Mouse (Mus musculus) cerebellum, adult 9-10 months (tissue): ENCODE data around the gene Dock10.
"Not testable (repeated sequence)": the region's sequence is repeated elsewhere in the genome, so short reads cannot be mapped to it uniquely, and the experiment has no call there.

Source experiments
- DNase-seq: peaks from one replicate; pipeline ENCODE4 v3.0.0; 2022

The Dock10 gene

DNA sequence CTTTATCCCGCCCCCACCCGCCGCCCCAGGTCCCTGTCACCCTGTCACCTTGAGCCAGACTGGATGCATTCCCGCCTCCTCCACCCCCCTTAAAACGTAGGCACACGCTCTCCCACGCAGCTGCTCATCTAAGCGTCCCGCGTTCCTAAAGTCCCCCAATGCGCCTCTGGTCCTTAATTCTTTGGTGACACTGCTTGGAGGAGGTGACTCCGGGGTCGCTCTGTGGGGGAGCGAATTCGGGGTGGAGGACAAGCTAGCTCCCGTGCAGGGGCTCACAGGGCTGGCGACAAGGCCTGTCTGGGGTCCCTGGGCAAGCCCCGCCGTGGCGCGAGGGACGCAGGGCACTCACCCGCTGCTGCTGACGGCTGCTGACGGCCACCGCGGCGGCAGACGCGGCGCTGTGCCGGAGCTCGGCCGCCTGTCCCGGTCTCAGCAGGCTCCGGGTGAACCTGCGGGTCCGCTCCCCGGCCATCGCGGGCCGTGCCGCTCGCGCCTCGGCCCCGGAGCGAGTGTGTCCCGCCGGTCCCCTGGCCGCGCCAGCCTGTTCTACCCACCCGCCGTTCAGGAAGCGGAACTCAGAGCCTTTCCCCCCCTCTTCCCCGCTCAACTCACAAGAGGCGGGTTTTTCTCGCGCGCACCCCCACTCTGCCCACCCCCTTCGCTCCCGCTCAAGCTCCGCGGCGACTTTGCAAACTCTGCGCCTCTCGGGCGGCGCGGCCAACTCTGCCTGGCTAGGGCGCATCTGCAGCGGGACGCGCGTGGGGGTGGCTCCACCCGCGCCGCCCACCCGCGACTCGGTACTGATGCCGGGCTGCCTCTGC lies at the start of gene Dock10:
Gene Dock10 (minus strand): TSS at position 551 of the 821 bp plus-strand sequence.
- no peak for DNase-seq

DNA sequence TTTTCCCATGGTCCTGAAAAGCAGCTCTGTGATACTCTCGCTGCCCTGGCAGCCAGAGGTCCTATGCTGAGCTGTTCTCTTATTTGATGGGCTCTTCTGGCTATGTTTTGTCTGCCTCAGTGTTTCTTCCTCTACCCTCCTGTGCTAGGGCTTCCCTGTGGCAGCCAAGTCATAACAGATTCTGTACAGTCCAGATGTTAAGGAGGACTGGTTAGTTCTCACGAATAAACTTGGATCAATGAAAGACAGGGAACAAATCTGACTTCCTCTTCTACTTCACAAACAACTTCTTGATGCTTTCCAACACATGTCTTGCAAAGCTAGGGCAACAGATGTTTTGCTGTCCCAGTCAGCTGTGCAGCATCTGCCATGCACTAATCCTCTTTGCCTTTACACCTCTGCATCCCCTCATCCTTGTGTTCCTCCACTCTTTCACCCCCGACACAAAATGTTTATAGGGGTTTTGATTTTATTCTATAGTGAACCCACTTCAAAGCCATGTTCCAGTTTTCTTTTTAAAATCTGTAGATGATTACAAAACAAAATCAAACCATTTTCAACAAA lies 48.6 kb upstream of the Dock10 start:
- DNase-seq = no peak

DNA sequence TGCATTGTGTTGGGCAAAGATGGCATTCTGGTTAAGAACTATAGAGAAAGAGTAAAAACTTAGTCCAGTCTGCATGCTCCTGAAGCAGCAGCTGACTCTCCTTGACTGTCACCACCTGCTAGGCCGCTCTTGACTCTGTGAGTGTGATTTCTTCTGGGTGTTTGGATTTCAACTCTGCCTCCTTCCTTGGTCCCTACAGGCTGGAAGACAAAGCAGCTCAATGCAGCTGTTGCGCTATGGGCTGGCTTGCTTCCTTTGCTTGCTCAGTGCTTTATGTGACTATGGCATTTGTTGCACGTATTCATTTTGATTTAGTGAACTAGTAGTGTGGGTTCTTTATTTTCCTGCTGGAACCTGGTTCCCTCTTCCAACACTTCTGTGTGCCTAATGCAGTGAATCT lies 43.7 kb upstream of the Dock10 start:
- DNase-seq = no peak

DNA sequence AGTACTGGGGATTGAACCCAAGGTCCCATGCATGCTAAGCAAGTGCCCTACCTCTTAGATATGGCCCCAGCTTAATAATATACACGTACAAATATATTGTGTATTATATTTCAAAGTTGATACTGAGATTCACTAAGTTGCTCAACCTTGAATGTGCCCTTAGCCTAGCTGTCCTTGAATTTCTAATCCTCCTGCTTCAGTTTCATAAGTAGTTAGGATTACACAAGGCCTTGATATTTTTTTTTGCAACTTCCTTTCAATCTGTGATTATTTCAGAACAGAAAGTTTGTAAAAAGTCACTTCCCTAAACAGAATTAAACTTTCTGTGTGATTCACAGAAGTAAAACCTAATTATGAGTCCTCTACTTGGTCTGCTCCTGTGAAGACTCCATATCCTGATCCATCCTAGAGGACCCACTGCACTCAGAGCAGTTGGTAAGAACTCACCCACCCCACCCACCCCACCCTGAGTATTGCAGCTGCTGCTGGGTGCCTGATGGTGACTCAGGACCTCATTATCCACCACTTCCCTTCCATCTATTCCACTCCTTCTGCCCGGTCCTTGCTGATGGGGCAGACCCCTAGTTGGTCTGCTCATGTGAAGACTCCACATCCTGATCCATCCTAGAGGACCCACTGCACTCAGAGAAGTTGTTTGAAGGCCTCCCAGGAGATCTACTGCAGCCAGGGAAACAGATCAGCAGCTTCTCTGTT lies 26.9 kb upstream of the Dock10 start:
- no peak for DNase-seq

DNA sequence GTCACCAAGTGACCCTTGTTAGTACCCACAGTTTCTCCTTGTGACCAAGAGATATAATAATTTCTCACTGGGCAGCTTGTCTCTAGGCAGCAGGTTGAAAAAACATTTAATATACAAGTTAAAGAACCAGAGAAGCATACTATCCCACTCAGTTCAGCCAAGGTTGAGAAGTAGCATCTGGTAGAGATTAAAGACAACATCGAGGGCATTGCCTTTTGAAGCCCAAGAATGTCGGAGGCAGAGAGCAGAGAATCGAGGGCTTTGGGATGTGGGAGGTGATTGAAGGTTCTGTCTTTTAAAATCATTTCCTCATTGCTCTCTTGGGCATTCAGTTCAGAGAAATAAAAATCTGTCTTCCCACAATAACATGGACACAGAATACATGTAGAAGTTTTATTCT lies 25.8 kb upstream of the Dock10 start:
- DNase-seq = no peak

DNA sequence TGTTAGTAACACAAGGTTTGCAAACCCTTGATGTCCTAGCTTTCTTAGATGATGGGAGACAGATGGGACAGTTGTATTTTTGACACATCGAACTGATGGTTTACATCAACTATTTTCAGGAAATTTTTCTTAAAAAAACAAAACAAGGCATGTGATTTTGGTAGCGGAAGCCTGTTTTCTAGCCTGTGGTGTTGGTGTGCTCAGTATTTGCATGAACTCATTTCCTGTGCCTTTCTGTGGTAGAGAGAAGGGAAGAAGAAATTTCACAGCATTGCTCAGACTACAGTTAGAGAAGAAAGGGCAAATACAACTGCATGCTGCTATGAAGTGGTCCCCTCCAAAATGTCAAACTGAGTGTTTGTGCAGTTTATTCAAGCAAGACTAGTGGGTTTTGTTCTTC lies 7.2 kb upstream of the Dock10 start:
- no peak for DNase-seq

DNA sequence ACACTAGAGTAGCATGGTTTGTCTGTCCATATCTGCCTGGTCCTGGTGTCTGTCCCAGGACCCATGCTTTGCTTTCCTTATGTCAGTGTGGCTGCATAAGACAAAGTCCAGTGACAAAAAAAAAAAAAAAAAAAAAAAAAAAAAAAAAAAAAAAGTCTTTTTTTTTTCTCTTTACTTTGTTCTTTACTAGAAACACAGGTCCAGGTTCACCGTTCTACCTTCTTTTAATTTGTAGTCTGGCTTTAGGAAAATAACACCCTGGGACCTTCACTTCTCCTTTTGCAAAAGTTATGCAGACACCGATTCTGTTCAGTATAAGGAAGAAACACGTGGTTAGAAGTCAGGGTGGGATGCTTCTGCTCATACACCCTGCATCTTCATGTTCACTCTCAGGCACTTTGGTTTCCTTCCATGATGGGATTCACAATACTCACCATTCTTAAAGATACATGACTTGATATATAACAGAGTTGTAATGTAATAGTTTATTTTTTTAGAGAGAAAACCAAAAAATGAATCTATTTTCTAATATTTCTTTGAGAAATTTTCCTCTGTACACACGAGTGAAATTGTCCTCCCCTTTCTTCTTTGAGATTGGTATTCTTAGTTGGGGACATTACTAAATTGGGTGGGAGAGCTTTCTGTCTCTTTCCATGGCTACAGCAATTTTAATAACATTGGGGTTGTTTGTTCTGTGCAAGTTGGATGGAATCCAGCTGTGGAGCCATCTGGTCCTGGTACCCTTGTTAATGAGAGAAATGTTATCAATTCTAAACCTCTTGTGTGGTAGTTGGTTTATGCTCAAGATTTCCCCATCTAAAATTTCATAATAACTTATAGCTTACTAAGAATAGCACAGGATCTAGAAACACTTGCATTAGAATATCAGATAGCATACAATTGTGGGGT lies 5.0 kb upstream of the Dock10 start:
- no peak for DNase-seq

DNA sequence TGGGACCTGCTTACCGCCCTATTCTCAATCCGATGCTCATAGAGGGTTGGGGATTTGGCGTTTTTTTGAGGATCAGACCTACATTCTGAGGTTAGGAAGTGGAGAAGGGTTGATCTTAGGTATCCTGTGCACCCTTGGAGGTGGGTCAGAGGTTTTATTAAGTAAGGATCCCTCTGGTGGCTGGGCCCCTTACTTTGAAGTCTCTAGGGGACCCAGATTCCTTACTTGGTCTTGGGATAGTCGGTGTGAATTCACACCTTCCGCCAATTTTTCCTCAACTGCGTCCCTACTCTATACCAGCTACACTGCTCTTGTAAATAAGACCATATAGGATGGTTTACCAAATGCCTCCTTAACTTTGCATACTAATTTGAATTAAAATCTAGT lies 464 bp upstream of the Dock10 start:
- no peak for DNase-seq

DNA sequence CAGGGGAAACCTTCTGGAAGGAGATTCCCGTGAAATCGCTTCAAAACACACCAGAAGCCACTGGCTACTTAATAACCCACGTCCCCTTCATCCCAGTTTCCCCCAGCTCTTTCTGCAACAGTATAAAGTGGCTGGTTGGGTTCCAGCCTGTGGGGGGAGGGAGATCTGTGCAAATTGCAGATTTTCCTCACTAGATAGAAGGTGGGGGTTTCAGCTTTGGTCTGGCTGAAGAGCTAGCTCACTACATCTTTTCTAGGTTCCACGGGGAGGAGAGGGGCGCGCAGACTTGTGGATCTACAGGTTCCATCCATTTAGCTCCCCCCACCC lies 714 bp downstream of the Dock10 start:
- no peak for DNase-seq

DNA sequence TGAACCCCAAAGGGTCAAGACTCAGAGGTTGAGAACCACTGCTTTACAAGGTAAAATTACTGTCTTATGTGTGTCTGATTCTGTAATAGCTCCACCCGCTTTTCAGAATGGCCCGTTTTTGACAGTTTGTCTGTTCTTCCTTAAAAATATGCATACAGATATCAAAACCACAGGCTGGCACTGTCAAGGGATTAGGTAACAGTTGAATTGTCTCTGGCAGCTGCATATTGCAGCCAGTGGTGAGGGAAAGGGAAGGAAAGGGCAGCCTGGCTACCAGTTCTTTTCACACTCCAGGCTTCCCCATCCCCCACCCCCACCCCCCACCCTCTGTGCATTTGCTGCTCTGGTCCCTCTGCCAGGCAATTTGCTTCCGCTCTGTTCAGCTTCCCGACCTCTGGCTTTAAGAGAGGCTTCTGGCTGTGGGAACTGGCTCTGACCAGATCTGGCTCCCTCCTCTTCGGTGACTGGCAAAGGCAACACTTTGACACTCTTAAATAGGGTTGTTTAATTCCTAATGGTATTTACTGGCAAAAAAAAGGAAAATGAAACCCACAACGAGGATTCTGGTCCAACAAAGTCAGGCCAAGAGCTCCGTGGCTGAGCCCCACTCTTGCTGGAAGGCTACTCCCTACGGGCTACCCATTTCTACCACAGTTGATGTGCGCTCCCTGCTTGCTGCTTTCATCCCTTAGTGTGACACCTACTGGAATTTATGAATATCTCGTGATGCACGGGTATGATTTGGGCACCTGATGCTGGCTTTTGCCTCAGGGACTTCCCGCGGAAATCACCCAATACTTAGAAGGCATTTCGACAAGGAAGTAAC lies 1.3 kb downstream of the Dock10 start:
- DNase-seq = no peak

DNA sequence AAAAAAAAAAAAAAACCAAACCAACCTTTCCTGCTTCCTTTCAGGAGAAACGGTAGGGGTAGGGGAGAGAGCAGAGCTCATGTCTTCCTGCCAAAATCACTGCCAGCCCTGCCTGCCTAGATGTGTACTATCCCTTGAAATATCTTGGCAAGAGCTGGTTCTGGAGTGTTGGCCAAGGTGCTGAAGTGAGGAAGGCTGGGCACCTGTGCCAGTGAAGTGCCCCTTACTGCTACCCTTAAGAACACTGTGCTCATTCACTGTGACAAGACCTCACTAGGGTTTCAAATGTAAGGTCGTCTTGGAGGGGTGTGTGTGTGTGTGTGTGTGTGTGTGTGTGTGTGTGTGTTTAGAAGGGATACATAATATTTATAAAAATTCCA lies 2.3 kb downstream of the Dock10 start:
- no peak for DNase-seq

DNA sequence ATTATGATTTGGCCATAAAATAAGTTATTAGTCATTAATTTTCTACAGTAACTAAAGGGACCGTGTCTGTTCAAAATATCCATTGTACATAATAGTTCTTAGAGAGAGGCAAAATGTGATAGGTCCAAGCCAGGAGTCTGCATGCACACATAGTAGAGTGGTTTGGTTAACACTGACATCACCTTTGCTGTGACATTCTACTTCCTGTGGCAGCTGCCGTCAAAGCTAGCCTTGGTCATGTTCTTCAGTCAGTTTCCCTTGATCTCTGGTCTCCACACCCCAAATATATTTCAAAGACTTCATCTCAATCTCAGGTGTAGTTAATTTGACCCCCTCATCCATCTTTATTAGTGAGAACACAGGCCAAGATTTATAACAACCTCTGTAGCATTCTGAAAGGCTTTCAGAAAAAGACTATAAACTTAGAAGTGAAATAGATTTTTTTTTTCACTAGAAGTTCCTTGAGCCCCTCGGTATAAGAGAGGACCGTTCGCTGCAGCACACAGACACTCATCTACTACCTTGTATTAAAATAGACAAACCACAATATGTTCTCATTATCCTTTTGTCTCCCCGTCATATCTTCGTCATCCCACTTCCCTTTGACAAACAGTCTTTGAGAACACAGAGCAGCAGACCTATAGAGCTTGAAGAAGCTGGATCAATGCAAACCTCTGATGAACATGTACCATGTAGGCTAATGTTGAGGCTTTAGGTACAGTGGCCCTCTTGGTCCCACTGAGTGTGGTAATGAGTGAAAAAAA lies 2.8 kb downstream of the Dock10 start:
- DNase-seq = no peak

DNA sequence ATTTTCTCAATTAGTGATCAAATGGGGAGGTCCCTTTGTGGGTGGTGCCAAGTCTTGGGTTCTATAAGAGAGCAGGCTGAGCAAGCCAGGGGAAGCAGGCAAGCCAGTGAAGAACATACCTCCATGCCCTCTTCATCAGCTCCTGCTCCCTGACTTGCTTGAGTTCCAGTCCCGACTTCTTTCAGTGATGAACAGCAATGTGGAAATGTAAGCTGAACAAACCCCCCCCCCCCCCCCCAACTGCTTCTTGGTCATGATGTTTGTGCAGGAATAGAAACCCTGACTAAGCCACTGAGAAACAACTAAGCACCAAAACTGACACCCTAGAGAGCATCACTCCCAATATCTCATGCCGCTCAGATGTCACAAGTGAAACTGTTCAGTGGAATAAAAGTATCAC lies 9.2 kb downstream of the Dock10 start:
- DNase-seq = not testable (repeated sequence)

DNA sequence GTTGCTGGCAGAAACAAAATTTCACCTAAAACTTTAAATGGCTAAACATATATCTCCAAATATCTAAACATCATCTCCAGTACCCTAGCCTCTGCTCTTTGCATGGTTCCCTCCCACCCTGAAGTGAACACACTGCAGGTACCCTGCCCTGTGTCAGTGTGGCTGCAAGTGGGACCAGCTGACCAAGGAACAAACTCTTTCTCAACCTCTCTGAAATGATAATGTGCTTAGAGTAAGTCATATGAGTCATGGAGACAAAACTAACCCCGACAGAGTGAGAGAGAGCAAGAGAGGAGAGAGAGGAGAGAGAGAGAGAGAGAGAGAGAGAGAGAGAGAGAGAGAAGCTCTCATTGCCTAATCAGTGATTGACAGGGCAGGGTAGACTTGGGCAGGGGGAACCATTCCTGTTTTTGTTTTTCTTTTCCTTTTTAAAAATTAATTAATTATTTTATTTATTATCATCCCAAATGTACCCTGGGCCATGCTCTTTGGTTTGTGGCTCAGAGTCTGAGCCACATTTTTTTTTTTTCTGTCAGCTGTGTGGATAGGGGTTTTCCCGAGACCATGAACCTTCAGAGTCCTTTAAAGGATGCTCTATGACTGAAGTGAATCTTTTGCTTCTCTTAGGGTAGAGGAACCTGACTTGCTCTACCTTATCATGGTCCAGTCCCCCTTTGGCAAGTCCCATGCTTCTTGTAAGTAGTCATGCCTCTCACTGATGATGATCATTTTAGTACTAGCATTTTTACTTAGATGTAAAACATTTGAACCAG lies 11.4 kb downstream of the Dock10 start:
- DNase-seq = no peak

DNA sequence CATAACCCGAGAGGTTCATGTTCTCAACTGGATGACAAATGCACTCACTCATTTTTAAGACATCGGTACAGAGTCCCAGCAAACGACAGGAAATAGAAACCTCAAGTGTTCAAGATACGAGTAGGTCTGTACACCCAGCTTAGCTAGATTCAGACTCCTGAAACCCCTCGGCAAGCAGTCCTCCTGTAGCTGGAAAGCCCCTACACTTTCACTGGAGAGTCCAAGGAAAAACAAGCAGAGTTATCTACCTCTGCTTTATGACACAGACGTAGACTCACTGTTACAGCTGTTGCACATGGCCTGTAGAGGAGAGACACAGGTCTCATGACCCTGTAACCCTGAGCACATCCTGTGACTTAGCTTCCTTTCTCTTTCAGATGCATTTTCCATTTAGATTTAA lies 12.1 kb downstream of the Dock10 start:
- DNase-seq = no peak

DNA sequence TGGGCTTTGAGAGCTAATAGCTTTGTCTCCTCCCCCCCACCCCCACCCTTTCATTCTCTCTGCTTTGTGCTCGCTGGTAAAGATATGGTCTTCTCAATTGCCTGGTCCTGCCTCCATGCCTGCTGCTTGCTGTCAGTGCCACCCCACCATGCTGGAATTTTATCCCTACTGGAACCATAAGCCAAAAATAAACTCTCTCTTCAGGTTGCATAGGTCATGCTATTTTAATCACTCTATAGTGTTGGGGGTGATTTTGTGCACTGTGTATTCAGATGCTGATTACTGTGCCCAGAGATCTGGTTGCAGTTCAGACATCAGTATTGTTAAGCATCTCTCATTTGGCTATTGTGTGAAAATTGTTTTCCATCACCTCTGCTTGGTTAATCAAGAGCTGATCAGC lies 18.9 kb downstream of the Dock10 start:
- DNase-seq = no peak

DNA sequence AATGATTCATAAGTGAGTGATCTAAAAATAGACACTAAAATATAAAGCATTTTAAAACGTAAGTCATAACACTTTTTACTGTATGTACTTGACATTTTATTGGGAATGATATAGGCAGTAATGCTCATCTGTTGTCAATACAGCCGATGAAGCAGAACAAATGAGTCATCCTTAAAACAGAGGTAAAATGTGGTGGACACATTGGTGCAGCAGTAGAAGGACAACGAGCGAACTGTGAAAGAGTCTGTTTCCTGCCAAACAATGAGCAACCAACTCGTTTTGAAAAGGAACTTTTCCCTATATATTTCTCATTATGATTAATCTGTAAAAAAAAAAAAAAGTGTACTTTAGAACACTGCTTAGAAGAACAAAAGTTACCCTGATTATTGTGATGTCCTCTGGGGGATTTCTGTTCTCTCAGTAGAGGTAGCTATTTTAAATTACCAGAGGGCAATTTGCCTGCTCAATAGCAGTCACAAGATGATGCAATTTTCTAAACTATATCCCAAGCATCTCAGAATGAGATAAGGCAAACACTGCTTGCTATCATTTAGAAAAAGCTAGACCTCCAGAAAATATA lies 20.4 kb downstream of the Dock10 start:
- no peak for DNase-seq

DNA sequence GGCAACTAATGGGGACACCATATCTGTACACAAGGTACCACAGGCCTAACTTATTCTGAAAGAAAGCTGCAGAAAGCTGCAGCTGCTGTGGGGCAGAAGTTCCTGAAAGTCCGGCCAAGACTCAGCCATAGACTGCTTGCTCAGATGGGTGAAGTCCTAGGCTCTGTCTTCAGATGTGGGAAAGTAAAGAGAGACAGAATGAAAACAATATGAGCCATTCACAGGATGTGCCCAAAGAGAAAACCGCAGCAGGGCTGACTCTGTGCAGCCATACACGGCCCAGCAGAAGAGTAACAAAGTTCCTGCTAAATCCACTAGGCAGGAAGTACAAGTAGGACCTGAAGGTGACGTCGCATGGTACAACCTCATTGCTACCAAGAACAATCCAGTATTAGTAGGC lies 27.7 kb downstream of the Dock10 start:
- no peak for DNase-seq

DNA sequence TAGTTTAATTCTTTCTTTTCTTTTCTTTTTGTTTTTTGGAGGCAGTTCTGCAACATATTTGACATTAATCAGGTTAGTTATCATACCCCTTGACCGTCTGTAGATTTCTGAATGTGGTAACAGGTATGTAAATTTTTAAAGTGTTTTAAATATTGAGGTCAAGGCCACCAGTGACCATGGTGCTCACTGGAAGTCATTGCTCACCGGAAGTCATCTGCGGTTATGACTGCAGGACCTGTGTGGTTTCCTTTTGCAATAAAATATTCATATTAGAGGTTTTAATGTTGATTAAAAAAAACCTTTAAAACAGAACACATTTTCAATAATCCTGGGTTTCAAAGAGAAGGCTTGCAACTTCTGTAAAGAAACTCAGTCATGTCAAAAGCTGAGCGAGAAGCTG lies 28.2 kb downstream of the Dock10 start:
- no peak for DNase-seq

DNA sequence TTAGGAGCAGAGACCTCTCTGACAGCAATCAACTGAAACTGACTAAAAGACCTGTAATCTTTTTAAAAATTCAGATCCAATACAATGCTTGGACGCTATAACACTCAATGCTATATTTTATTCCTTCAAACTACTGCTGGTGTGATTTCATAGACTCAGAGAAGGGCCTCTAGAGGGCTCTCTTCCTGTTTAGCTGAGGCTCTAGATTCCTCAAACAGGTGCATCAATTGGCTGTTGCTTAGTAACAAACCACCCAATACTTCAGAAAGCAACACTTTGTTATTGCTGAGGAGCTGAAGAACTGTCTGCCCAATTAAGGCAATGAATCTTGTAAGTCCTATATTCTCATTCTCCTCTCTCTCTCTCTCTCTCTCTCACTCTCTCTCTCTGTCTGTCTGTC lies 30.1 kb downstream of the Dock10 start:
- DNase-seq = no peak

DNA sequence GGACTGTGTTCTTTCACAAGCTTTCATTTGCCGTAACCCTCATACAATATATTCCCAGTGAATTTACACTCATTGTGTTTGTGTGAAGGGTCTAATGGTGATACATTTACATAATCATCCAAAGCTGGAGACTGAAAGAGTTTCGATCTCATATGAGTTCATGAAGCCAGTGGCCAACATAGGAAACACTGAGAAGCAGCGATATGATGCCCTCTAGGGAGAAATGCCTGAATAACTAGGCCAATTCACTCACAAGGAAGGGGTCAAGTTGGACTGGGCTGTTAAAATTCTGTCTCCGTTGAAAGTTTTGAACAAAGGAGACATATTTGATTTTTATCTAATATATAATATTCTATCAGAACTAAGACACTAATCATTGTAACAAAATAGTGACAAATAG lies 30.9 kb downstream of the Dock10 start:
- no peak for DNase-seq
